Mouse (Mus musculus): ENCODE data around the gene Arhgap18. TPM values are rescaled to one million over a fixed set of nuclear protein-coding genes. Genes with fewer than 3 reads are reported as not detected.
"Not testable (repeated sequence)": the region's sequence is repeated elsewhere in the genome, so short reads cannot be mapped to it uniquely, and the experiment has no call there.

Arhgap18 gene
- polyA plus RNA-seq, 1 experiment from 2014 or later: 25.4 TPM

DNA sequence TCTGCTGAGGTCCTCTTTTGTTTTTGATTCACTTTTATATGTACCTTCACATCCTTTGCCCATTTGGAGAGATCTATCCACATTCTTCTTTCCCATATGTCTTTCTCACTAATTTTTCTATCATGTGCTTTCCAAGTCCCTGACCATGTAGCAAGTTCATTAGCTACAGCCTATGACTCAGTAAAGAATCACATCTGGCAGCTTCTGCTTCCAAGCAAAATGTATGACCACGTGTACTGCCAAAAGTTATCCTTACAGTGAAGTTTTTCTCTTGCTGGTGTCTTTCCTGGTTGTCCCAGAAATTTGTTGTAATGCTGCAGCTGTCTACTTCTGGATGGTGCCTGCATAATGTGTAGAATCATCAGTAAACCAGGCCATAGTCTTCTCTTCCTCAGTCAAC, 147.2 kb downstream of the Arhgap18 start:
- H3K4me1 ChIP-seq (ENCODE audit: control insufficient read depth, insufficient read depth, low read length): no peaks in the 10 kb centered on the region
- H3K27ac ChIP-seq (replicated peaks; ENCODE audit: low read depth, low read length): no peak overlapping the region
- no peak for ATAC-seq (replicated peaks; ENCODE audit: insufficient number of reproducible peaks, low FRiP score, low TSS enrichment, low read depth)
- H3K4me3 ChIP-seq (ENCODE audit: low read depth, low read length): no peak overlapping the region
- DNase-seq (ENCODE audit: low spot score): no peak
- H3K9me3 ChIP-seq (replicated peaks; ENCODE audit: control insufficient read depth, low read length): no peaks in the 10 kb centered on the region
- 63% methylated on average over 1 of the region's 1 CpGs for WGBS
- no peaks in the 10 kb centered on the region for H3K36me3 ChIP-seq (replicated peaks; ENCODE audit: control insufficient read depth, insufficient read depth, low read depth, low read length)
- H3K9ac ChIP-seq (replicated peaks; ENCODE audit: low read length): no peak overlapping the region
- no peak overlapping the region for H3K4me2 ChIP-seq (ENCODE audit: low read depth, low read length)
- H3K27me3 ChIP-seq (ENCODE audit: control insufficient read depth, insufficient read depth, low read length): no peaks in the 10 kb centered on the region

DNA sequence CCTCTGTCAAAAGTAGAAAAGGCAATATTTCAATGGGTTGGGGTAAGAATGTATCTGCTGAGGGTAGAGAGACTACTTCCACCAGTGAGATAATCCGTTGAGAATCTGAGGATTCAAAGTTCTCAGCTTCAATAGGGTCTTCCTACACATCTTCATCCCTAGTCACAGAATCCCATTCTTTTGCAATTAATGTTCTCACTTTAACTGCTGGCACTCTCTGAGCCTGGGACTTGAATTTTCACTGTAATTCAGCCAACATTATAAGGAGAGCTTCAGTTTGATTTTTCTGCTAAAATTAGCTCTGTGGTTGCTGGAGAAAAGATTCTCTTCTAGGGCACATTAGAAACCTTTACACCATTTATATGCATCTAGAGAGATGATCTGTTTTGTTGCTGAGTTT, 150.6 kb downstream of the Arhgap18 start:
- no peak for ATAC-seq (replicated peaks; ENCODE audit: insufficient number of reproducible peaks, low FRiP score, low TSS enrichment, low read depth)
- Histone ChIP-seq H3K27ac (replicated peaks; ENCODE audit: low read depth, low read length) (no peak overlapping the region), H3K9ac (replicated peaks; ENCODE audit: low read length) (no peak overlapping the region), H3K4me1 (ENCODE audit: control insufficient read depth, insufficient read depth, low read length) (no peaks in the 10 kb centered on the region), H3K4me2 (ENCODE audit: low read depth, low read length) (no peak overlapping the region), H3K4me3 (ENCODE audit: low read depth, low read length) (no peak overlapping the region), H3K9me3 (replicated peaks; ENCODE audit: control insufficient read depth, low read length) (no peaks in the 10 kb centered on the region), H3K36me3 (replicated peaks; ENCODE audit: control insufficient read depth, insufficient read depth, low read depth, low read length) (no peaks in the 10 kb centered on the region), H3K27me3 (ENCODE audit: control insufficient read depth, insufficient read depth, low read length) (no peaks in the 10 kb centered on the region)
- DNase-seq (ENCODE audit: low spot score): no peak
- WGBS: 63% methylated on average over 1 of the region's 1 CpGs

DNA sequence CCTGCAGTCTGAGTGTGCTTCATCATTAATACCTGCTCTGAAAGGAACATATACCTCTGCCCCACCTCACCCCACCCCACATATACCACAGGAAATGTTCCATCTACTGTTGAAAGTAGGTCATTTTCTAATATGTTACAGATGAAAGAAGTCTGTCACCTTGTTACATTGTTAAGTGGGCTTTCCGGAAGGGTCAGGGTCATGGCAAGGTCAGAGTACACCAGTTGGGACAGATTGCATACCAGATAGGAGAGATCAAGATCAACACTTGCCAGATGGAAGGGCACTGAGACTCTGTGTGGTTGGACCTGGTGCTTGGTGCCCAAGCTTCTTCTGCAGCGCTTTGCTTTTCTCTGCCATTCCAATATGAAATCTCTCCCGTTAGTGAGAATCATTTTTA, 158.0 kb downstream of the Arhgap18 start:
- DNase-seq (ENCODE audit: low spot score) (no peak), ATAC-seq (replicated peaks; ENCODE audit: insufficient number of reproducible peaks, low FRiP score, low TSS enrichment, low read depth) (no peak)
- H3K36me3 ChIP-seq (replicated peaks; ENCODE audit: control insufficient read depth, insufficient read depth, low read depth, low read length): no peaks in the 10 kb centered on the region
- no peak overlapping the region for H3K4me2 ChIP-seq (ENCODE audit: low read depth, low read length)
- no peak overlapping the region for H3K9ac ChIP-seq (replicated peaks; ENCODE audit: low read length)
- WGBS: 59% methylated on average over 3 of the region's 3 CpGs
- no peaks in the 10 kb centered on the region for H3K4me1 ChIP-seq (ENCODE audit: control insufficient read depth, insufficient read depth, low read length)
- no peaks in the 10 kb centered on the region for H3K27me3 ChIP-seq (ENCODE audit: control insufficient read depth, insufficient read depth, low read length)
- H3K27ac ChIP-seq (replicated peaks; ENCODE audit: low read depth, low read length): no peak overlapping the region
- H3K4me3 ChIP-seq (ENCODE audit: low read depth, low read length): no peak overlapping the region
- H3K9me3 ChIP-seq (replicated peaks; ENCODE audit: control insufficient read depth, low read length): no peaks in the 10 kb centered on the region

DNA sequence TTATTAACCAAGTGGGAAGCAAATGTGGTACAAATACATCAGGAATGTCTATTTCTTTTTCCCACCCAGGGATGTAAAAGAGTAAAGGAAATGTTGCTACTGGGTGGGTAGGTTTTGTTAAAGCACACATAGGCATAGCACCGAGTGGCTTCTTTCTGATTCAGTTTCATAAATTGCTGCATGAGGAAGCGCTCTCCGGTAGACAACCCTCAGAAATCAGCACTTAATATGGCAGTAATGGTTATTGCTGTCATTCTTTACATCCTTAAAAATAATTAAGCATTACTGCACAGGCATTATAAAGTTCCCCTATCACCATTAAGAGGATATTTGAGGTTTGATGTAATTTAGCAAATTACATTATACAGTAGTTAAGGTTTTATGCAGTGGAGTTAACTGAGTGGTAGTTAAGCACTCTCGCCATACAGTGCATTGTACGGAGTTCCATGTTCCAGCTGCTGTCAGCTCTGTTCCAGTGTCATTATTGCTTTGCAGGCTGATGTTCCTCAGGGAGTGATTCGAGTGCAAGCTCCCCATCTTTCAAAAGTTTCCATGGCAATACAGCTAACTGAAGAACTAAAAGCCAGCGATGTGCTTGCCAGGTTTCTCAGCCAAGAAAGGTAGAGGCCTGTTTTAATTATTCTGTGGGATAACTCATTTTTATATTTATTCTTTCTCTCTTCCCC, 159.0 kb downstream of the Arhgap18 start:
- Histone ChIP-seq H3K4me3 (ENCODE audit: low read depth, low read length) (no peak overlapping the region), H3K9me3 (replicated peaks; ENCODE audit: control insufficient read depth, low read length) (no peaks in the 10 kb centered on the region), H3K36me3 (replicated peaks; ENCODE audit: control insufficient read depth, insufficient read depth, low read depth, low read length) (no peaks in the 10 kb centered on the region), H3K4me1 (ENCODE audit: control insufficient read depth, insufficient read depth, low read length) (no peaks in the 10 kb centered on the region), H3K27ac (replicated peaks; ENCODE audit: low read depth, low read length) (no peak overlapping the region), H3K27me3 (ENCODE audit: control insufficient read depth, insufficient read depth, low read length) (no peaks in the 10 kb centered on the region), H3K4me2 (ENCODE audit: low read depth, low read length) (no peak overlapping the region), H3K9ac (replicated peaks; ENCODE audit: low read length) (no peak overlapping the region)
- 72% methylated on average over 7 of the region's 7 CpGs for WGBS
- no peak for DNase-seq (ENCODE audit: low spot score)
- no peak for ATAC-seq (replicated peaks; ENCODE audit: insufficient number of reproducible peaks, low FRiP score, low TSS enrichment, low read depth)

DNA sequence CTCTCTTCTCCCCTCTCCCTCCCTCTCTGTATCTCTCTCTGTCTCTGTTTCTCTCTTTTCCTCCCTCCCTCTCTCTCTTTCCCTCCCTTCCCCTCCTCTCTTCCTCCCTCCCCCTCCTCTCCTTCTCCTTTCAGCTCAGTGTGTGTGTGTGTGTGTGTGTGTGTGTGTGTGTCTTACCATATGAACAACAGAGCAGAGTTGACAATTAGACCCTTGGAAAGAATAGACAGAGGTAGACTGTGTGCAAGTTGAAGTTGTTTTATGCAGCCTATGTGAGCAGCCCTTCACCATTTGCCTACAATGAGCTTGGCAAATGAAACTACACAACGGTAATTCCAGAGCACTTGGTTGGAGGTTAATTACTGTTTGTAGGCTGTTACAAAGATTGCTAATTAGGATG, 159.6 kb downstream of the Arhgap18 start:
- no peaks in the 10 kb centered on the region for H3K9me3 ChIP-seq (replicated peaks; ENCODE audit: control insufficient read depth, low read length)
- 74% methylated on average over 1 of the region's 1 CpGs for WGBS

DNA sequence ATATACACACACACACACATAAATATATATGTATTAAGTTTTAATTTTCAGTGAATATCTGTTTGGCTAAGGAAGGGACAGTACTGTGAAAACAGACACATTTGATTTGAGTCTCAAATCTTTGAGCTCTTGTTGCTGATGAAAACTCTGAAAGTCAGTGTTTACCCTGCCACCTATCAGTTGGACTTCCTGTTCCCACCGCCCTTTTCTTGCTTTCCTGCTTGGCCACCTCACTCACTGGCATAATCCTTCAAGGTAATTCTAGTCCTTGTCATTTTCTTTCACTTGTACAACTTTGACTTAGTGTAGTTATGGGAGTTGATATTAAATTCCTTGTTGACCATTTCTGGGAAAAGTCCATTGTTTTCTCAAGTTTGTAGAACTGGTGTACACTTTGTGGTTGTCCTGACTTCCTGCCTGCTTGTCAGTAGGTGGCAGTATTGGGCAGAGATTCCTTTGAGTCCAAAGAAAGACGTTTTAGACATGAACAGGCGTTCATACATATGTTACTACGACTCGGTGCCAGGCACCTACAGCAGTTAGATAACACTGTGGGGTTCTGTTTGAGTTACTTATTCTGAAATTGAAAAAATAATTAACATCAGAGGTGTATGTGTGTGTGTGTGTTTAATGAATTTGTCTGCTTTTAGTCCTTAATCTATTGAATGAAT, 166.2 kb downstream of the Arhgap18 start:
- Histone ChIP-seq H3K9ac (replicated peaks; ENCODE audit: low read length) (no peak overlapping the region), H3K9me3 (replicated peaks; ENCODE audit: control insufficient read depth, low read length) (no peaks in the 10 kb centered on the region), H3K4me1 (ENCODE audit: control insufficient read depth, insufficient read depth, low read length) (no peaks in the 10 kb centered on the region), H3K27ac (replicated peaks; ENCODE audit: low read depth, low read length) (no peak overlapping the region), H3K36me3 (replicated peaks; ENCODE audit: control insufficient read depth, insufficient read depth, low read depth, low read length) (no peaks in the 10 kb centered on the region), H3K4me3 (ENCODE audit: low read depth, low read length) (no peak overlapping the region), H3K27me3 (ENCODE audit: control insufficient read depth, insufficient read depth, low read length) (no peaks in the 10 kb centered on the region), H3K4me2 (ENCODE audit: low read depth, low read length) (no peak overlapping the region)
- DNase-seq (ENCODE audit: low spot score) (peak; percentile 73), ATAC-seq (replicated peaks; ENCODE audit: insufficient number of reproducible peaks, low FRiP score, low TSS enrichment, low read depth) (no peak)
- WGBS: 36% methylated on average over 5 of the region's 5 CpGs

More for the DNA sequence above, 159.6 kb downstream of the Arhgap18 start:
- Histone ChIP-seq H3K4me3 (ENCODE audit: low read depth, low read length) (no peak overlapping the region), H3K36me3 (replicated peaks; ENCODE audit: control insufficient read depth, insufficient read depth, low read depth, low read length) (no peaks in the 10 kb centered on the region), H3K4me2 (ENCODE audit: low read depth, low read length) (no peak overlapping the region), H3K27me3 (ENCODE audit: control insufficient read depth, insufficient read depth, low read length) (no peaks in the 10 kb centered on the region), H3K27ac (replicated peaks; ENCODE audit: low read depth, low read length) (no peak overlapping the region), H3K4me1 (ENCODE audit: control insufficient read depth, insufficient read depth, low read length) (no peaks in the 10 kb centered on the region), H3K9ac (replicated peaks; ENCODE audit: low read length) (no peak overlapping the region)
- ATAC-seq (replicated peaks; ENCODE audit: insufficient number of reproducible peaks, low FRiP score, low TSS enrichment, low read depth): no peak
- no peak for DNase-seq (ENCODE audit: low spot score)

DNA sequence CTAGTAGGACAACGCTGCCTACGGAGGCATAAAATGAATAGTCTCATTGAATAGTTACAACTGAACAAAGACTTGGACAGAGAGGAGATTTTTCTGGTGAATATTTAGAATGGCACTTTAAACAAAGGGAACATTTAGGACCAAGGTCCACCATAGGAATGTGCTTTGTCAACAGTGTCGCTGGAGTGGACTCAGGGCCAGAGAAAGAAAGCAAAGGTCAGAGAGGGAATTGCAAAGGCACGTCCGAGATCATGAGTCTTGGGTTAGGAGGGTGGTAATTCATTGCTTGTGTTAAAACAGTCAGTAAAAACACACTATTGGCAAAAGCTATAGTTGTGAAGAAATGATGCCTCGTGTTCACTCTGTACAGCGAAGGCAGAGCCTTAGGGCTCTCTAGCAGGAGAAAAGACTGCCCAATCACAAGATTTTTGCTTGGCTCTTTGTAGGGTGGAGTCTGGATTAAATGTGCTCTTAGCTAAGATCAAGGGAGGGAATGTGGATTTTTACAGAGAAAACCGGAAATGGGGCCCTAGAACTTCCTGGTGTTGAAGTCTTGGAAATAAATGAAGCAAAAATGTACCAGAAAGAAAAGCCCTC, 167.3 kb downstream of the Arhgap18 start:
- WGBS: 34% methylated on average over 8 of the region's 8 CpGs
- no peak overlapping the region for H3K9ac ChIP-seq (replicated peaks; ENCODE audit: low read length)

DNA sequence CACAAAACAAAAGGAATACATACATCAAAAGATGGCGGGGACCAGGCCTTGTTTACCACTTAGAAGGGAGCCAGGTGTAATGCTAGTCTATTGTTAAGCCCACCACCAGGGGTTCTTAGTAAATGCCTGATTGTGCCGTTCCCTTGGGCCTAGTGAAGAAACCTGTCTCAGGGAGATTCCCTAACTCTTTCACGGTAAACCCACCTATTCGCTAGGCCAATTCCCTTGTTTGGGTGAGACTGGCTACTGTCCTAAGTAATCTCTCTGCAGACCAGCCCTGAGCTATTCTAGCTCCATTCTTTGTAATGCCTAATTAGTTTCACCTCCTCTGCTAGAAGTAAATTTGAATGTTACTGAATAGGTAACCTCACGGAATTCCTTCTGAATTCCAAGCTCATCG, 182.8 kb downstream of the Arhgap18 start:
- not testable (repeated sequence) for H3K27ac ChIP-seq (replicated peaks; ENCODE audit: low read depth, low read length); H3K9me3 ChIP-seq (replicated peaks; ENCODE audit: control insufficient read depth, low read length); H3K27me3 ChIP-seq (ENCODE audit: control insufficient read depth, insufficient read depth, low read length); H3K4me1 ChIP-seq (ENCODE audit: control insufficient read depth, insufficient read depth, low read length); ATAC-seq (replicated peaks; ENCODE audit: insufficient number of reproducible peaks, low FRiP score, low TSS enrichment, low read depth); H3K36me3 ChIP-seq (replicated peaks; ENCODE audit: control insufficient read depth, insufficient read depth, low read depth, low read length); H3K9ac ChIP-seq (replicated peaks; ENCODE audit: low read length); DNase-seq (ENCODE audit: low spot score); H3K4me3 ChIP-seq (ENCODE audit: low read depth, low read length); H3K4me2 ChIP-seq (ENCODE audit: low read depth, low read length)
- WGBS: 85% methylated on average over 6 of the region's 6 CpGs

More for the DNA sequence above, 167.3 kb downstream of the Arhgap18 start:
- DNase-seq (ENCODE audit: low spot score) (no peak), ATAC-seq (replicated peaks; ENCODE audit: insufficient number of reproducible peaks, low FRiP score, low TSS enrichment, low read depth) (no peak)
- no peak overlapping the region for H3K4me3 ChIP-seq (ENCODE audit: low read depth, low read length)
- H3K4me2 ChIP-seq (ENCODE audit: low read depth, low read length): no peak overlapping the region
- H3K27ac ChIP-seq (replicated peaks; ENCODE audit: low read depth, low read length): no peak overlapping the region
- H3K9me3 ChIP-seq (replicated peaks; ENCODE audit: control insufficient read depth, low read length): no peaks in the 10 kb centered on the region
- no peaks in the 10 kb centered on the region for H3K36me3 ChIP-seq (replicated peaks; ENCODE audit: control insufficient read depth, insufficient read depth, low read depth, low read length)
- no peaks in the 10 kb centered on the region for H3K4me1 ChIP-seq (ENCODE audit: control insufficient read depth, insufficient read depth, low read length)
- no peaks in the 10 kb centered on the region for H3K27me3 ChIP-seq (ENCODE audit: control insufficient read depth, insufficient read depth, low read length)

Measured in embryonic facial prominence, embryonic 11.5 days (tissue).